Mouse (Mus musculus): ENCODE data around the gene Alk.

GRCm38 (mm10) chr17:72190536-72190935 lies 413.9 kb downstream of the Alk start:
- TF ChIP-seq CTCF (IDR thresholded peaks at IDR 0.05; ENCODE audit: low read depth), result no peak
- TF ChIP-seq EP300 (IDR thresholded peaks at IDR 0.05; ENCODE audit: low read depth), result no peak

All from liver, postnatal 0 days (tissue).